Mouse (Mus musculus): ENCODE results near the gene Gm1604a. TPM values are rescaled to one million over a fixed set of nuclear protein-coding genes. Genes with fewer than 3 reads are reported as not detected.
"Not testable (repeated sequence)": the region's sequence is repeated elsewhere in the genome, so short reads cannot be mapped to it uniquely, and the experiment has no call there.

Gm1604a gene
- polyA plus RNA-seq, 1 experiment: 0.54 TPM

- H3K4me3 ChIP-seq (ENCODE audit: control insufficient read depth, insufficient read depth, low read length); H3K4me1 ChIP-seq (replicated peaks; ENCODE audit: control insufficient read depth, insufficient read depth, low read length); H3K36me3 ChIP-seq (ENCODE audit: control insufficient read depth, insufficient read depth, low read length); DNase-seq; H3K27ac ChIP-seq (ENCODE audit: control insufficient read depth, insufficient read depth, low read length); H3K27me3 ChIP-seq (ENCODE audit: control insufficient read depth, insufficient read depth, low read length): not testable (repeated sequence)
- 6% methylated on average over 4 of the region's 4 CpGs for WGBS
Measured at GRCm38 (mm10) chr17:7111658-7112057, 86.3 kb downstream of the Gm1604a start.

DNA sequence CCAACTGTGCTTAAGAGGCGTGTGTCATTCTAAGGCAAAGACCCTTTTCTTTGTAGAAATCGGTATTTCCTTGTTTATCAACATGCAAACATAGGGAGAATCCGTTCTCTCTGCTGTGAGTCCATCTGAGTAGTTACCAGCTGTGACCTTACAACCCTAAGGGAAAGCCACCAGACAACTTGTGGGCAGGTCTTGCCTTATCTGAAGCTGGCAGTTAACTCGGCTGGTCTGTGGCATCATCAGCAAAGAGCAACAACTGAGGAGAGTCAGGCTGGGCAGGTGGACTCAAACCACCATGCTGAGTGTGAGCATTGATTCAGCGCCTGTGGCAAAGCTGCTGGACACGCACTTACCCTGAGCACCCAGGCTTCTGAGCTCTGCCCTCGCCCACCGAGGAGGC lies 90.9 kb downstream of the Gm1604a start:
- H3K4me1 ChIP-seq (replicated peaks; ENCODE audit: control insufficient read depth, insufficient read depth, low read length); H3K4me3 ChIP-seq (ENCODE audit: control insufficient read depth, insufficient read depth, low read length); H3K27me3 ChIP-seq (ENCODE audit: control insufficient read depth, insufficient read depth, low read length); H3K36me3 ChIP-seq (ENCODE audit: control insufficient read depth, insufficient read depth, low read length); DNase-seq; H3K27ac ChIP-seq (ENCODE audit: control insufficient read depth, insufficient read depth, low read length): not testable (repeated sequence)
- 46% methylated on average over 8 of the region's 8 CpGs for WGBS

DNA sequence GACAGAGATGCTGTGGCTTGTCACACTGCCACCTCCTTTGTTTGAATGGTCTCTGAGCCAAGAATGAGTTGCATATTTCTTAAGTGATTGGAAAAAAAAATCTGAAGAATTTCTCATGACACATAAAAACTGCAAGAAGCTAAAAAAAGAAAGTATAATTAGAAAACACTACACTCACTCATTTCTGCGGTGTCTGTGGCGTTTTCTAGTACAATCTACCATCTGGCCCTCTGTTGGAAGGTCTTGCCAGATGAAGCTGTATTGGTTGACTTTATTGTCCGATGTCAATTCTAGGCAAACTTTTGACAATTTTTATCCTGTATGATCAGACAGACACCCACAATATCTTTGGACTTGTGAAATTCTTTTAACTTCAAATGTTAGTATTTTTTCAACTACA lies 95.5 kb downstream of the Gm1604a start:
- H3K27ac ChIP-seq (ENCODE audit: control insufficient read depth, insufficient read depth, low read length); H3K4me1 ChIP-seq (replicated peaks; ENCODE audit: control insufficient read depth, insufficient read depth, low read length); H3K4me3 ChIP-seq (ENCODE audit: control insufficient read depth, insufficient read depth, low read length); H3K27me3 ChIP-seq (ENCODE audit: control insufficient read depth, insufficient read depth, low read length); H3K36me3 ChIP-seq (ENCODE audit: control insufficient read depth, insufficient read depth, low read length); DNase-seq: not testable (repeated sequence)
- 93% methylated on average over 3 of the region's 3 CpGs for WGBS

DNA sequence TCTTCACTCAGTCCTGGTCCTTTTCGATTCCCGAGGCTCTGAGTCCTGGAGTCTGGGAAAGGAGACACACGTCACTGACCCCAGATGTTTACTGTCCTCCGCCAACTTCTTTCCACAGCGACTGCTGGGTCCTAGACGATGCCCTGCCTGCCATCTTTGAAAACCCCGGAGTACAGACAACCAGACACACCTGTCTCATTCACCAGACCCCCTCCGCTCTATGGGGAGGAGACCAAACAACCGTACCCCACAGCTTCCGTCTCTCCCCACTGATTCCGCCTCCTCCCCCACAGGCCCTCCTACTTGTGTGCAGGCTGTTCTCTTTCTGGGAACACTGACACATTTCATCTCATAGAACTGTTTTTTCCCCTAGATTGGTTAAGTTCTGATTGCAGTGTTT lies 97.2 kb downstream of the Gm1604a start:
- not testable (repeated sequence) for H3K27ac ChIP-seq (ENCODE audit: control insufficient read depth, insufficient read depth, low read length); H3K36me3 ChIP-seq (ENCODE audit: control insufficient read depth, insufficient read depth, low read length); H3K4me1 ChIP-seq (replicated peaks; ENCODE audit: control insufficient read depth, insufficient read depth, low read length); DNase-seq; H3K4me3 ChIP-seq (ENCODE audit: control insufficient read depth, insufficient read depth, low read length); H3K27me3 ChIP-seq (ENCODE audit: control insufficient read depth, insufficient read depth, low read length)
- WGBS: 97% methylated on average over 11 of the region's 11 CpGs

GRCm38 (mm10) chr17:7126475-7126874 lies 101.1 kb downstream of the Gm1604a start:
- H3K4me3 ChIP-seq (ENCODE audit: control insufficient read depth, insufficient read depth, low read length); H3K27ac ChIP-seq (ENCODE audit: control insufficient read depth, insufficient read depth, low read length); H3K4me1 ChIP-seq (replicated peaks; ENCODE audit: control insufficient read depth, insufficient read depth, low read length); H3K27me3 ChIP-seq (ENCODE audit: control insufficient read depth, insufficient read depth, low read length); H3K36me3 ChIP-seq (ENCODE audit: control insufficient read depth, insufficient read depth, low read length); DNase-seq: not testable (repeated sequence)
- WGBS: 95% methylated on average over 10 of the region's 10 CpGs

GRCm38 (mm10) chr17:7134002-7134401 lies 108.6 kb downstream of the Gm1604a start:
- not testable (repeated sequence) for DNase-seq; H3K4me3 ChIP-seq (ENCODE audit: control insufficient read depth, insufficient read depth, low read length); H3K36me3 ChIP-seq (ENCODE audit: control insufficient read depth, insufficient read depth, low read length); H3K4me1 ChIP-seq (replicated peaks; ENCODE audit: control insufficient read depth, insufficient read depth, low read length); H3K27me3 ChIP-seq (ENCODE audit: control insufficient read depth, insufficient read depth, low read length); H3K27ac ChIP-seq (ENCODE audit: control insufficient read depth, insufficient read depth, low read length)
- whole genome bisulfite sequencing: no CpG with 5 or more reads among the region's 7 CpGs

GRCm38 (mm10) chr17:7135277-7135676 lies 109.9 kb downstream of the Gm1604a start:
- not testable (repeated sequence) for DNase-seq; H3K27ac ChIP-seq (ENCODE audit: control insufficient read depth, insufficient read depth, low read length); H3K36me3 ChIP-seq (ENCODE audit: control insufficient read depth, insufficient read depth, low read length); H3K27me3 ChIP-seq (ENCODE audit: control insufficient read depth, insufficient read depth, low read length); H3K4me1 ChIP-seq (replicated peaks; ENCODE audit: control insufficient read depth, insufficient read depth, low read length); H3K4me3 ChIP-seq (ENCODE audit: control insufficient read depth, insufficient read depth, low read length)
- WGBS: 90% methylated on average over 7 of the region's 8 CpGs

Other genes starting within 250 kb of the Gm1604a start
- gene Ezr, start 242.8 kb upstream of the Gm1604a start, polyA plus RNA-seq (2012; rRNA removed): 149 and 189 TPM in 2 replicates
- gene Rsph3b, start 76.9 kb upstream of the Gm1604a start, polyA plus RNA-seq (2012; rRNA removed): 19.4 and 20.3 TPM in 2 replicates
- 68.6 and 78.0 TPM in 2 replicates for gene Tagap1, start 64.4 kb upstream of the Gm1604a start, polyA plus RNA-seq (2012; rRNA removed)
- gene Rnaset2b, start 54.9 kb upstream of the Gm1604a start, polyA plus RNA-seq (2012; rRNA removed): 130 and 196 TPM in 2 replicates
- gene Gm49721, start 46.7 kb upstream of the Gm1604a start, polyA plus RNA-seq (2012; rRNA removed): 9.6 and 9.8 TPM in 2 replicates
- 7.4 and 8.8 TPM in 2 replicates for gene Rps6ka2, start 144.5 kb downstream of the Gm1604a start, polyA plus RNA-seq (2012; rRNA removed)